Mouse (Mus musculus): ENCODE measurements around the gene Olfr459.
A peak's percentile ranks its signal among the peaks of the same experiment; 100 is the strongest.

Gene Olfr459

GRCm38 (mm10) chr6:41775077-41775476 is at the start of gene Olfr459:
Olfr459 (minus strand) TSS chr6:41775177.
- no peak for DNase-seq (ENCODE audit: low read depth, low spot score)

GRCm38 (mm10) chr6:41824086-41824485 is 49.1 kb upstream of the Olfr459 start:
- DNase-seq (ENCODE audit: low read depth, low spot score) = no peak

GRCm38 (mm10) chr6:41786700-41787099 is 11.7 kb upstream of the Olfr459 start:
- DNase-seq (ENCODE audit: low read depth, low spot score) = no peak

- DNase-seq (ENCODE audit: low read depth, low spot score) = peak; percentile 80
These were observed 744 bp upstream of the Olfr459 start for GRCm38 (mm10) chr6:41775721-41776120.

GRCm38 (mm10) chr6:41769872-41770271 is 5.1 kb downstream of the Olfr459 start:
- no peak for DNase-seq (ENCODE audit: low read depth, low spot score)

GRCm38 (mm10) chr6:41764306-41764705 is 10.7 kb downstream of the Olfr459 start:
- no peak for DNase-seq (ENCODE audit: low read depth, low spot score)

- DNase-seq (ENCODE audit: low read depth, low spot score) = no peak
These were observed 12.6 kb downstream of the Olfr459 start for GRCm38 (mm10) chr6:41762370-41762757.

- no peak for DNase-seq (ENCODE audit: low read depth, low spot score)
These were observed 13.1 kb downstream of the Olfr459 start for GRCm38 (mm10) chr6:41761702-41762369.

GRCm38 (mm10) chr6:41759618-41760017 is 15.4 kb downstream of the Olfr459 start:
- DNase-seq (ENCODE audit: low read depth, low spot score) = no peak

- DNase-seq (ENCODE audit: low read depth, low spot score) = no peak
These were observed 16.6 kb downstream of the Olfr459 start for GRCm38 (mm10) chr6:41758421-41758820.

GRCm38 (mm10) chr6:41757199-41757598 is 17.8 kb downstream of the Olfr459 start:
- no peak for DNase-seq (ENCODE audit: low read depth, low spot score)

GRCm38 (mm10) chr6:41754626-41755025 is 20.4 kb downstream of the Olfr459 start:
- DNase-seq (ENCODE audit: low read depth, low spot score) = no peak

GRCm38 (mm10) chr6:41744664-41745392 is 30.1 kb downstream of the Olfr459 start:
- no peak for DNase-seq (ENCODE audit: low read depth, low spot score)

- no peak for DNase-seq (ENCODE audit: low read depth, low spot score)
These were observed 33.9 kb downstream of the Olfr459 start for GRCm38 (mm10) chr6:41741101-41741500.

GRCm38 (mm10) chr6:41734719-41735470 is 40.1 kb downstream of the Olfr459 start:
- DNase-seq (ENCODE audit: low read depth, low spot score) = no peak

GRCm38 (mm10) chr6:41727989-41728609 is 46.9 kb downstream of the Olfr459 start:
- no peak for DNase-seq (ENCODE audit: low read depth, low spot score)

- DNase-seq (ENCODE audit: low read depth, low spot score) = no peak
These were observed 53.5 kb downstream of the Olfr459 start for GRCm38 (mm10) chr6:41721430-41721829.

Measured in brain, embryonic 18.5 days (tissue).